In genomic region chr2:118257094-118257493, GRCm38 (mm10) we compare ENCODE assay signal across 7 mouse cellular contexts. TPM values are rescaled to one million over a fixed set of nuclear protein-coding genes. Genes with fewer than 3 reads are reported as not detected.
A peak's percentile ranks its signal among the peaks of the same experiment; 100 is the strongest.
DNase-seq lines count a peak whose midpoint lies in the region; ATAC-seq and TF ChIP-seq lines count a peak whose summit lies in the region.

No protein-coding gene starts in this region.

- no peaks in the 10 kb centered on the region for H3K27me3 ChIP-seq in lung, postnatal 0 days (replicated peaks; ENCODE audit: insufficient read depth, low read length)
- H3K27me3 ChIP-seq in forebrain, embryonic 13.5 days = no peaks in the 10 kb centered on the region
- peaks cover 14% of the 10 kb centered on the region; the same call in 1 of the 2 replicates for H3K27me3 ChIP-seq in limb, embryonic 13.5 days
- H3K27me3 ChIP-seq in small intestine, adult 2 months (ENCODE audit: control insufficient read depth, insufficient read depth, low read length) = no peaks in the 10 kb centered on the region

- H3K4me1 ChIP-seq in lung, postnatal 0 days (ENCODE audit: insufficient read depth, low read depth, low read length) = no peaks in the 10 kb centered on the region
- 0 out of 2 replicates have a peak, but pooled peaks cover 6% of the 10 kb centered on the region for H3K4me1 ChIP-seq in forebrain, embryonic 13.5 days
- peaks cover 8% of the 10 kb centered on the region; the same call in 1 of the 2 replicates for H3K4me1 ChIP-seq in limb, embryonic 13.5 days
- 0 out of 2 replicates have a peak, but pooled peaks cover 2% of the 10 kb centered on the region for H3K4me1 ChIP-seq in small intestine, adult 2 months (ENCODE audit: control insufficient read depth, insufficient read depth, insufficient read length, low read length)

- H3K9ac ChIP-seq in lung, postnatal 0 days (replicated peaks; ENCODE audit: low read depth) = no peak overlapping the region
- H3K9ac ChIP-seq in forebrain, embryonic 13.5 days = no peak overlapping the region
- no peak overlapping the region for H3K9ac ChIP-seq in limb, embryonic 13.5 days

- no peak overlapping the region for H3K27ac ChIP-seq in lung, postnatal 0 days (ENCODE audit: low read length)
- H3K27ac ChIP-seq in forebrain, embryonic 13.5 days = no peak overlapping the region
- no peak overlapping the region for H3K27ac ChIP-seq in limb, embryonic 13.5 days
- no peak overlapping the region for H3K27ac ChIP-seq in small intestine, adult 2 months (ENCODE audit: insufficient read depth, low read depth, low read length)

- H3K9me3 ChIP-seq in lung, postnatal 0 days (ENCODE audit: low read length) = no peaks in the 10 kb centered on the region
- no peaks in the 10 kb centered on the region for H3K9me3 ChIP-seq in forebrain, embryonic 13.5 days (replicated peaks)
- H3K9me3 ChIP-seq in limb, embryonic 13.5 days = no peaks in the 10 kb centered on the region

- no peak overlapping the region for H3K4me3 ChIP-seq in lung, postnatal 0 days (ENCODE audit: low read depth, low read length)
- H3K4me3 ChIP-seq in forebrain, embryonic 13.5 days = peak overlapping the region; percentile 42; the same call in 1 of the 2 replicates
- peak overlapping the region; percentile 47 for H3K4me3 ChIP-seq in limb, embryonic 13.5 days
- peak overlapping the region; percentile 68; the same call in 1 of the 2 replicates for H3K4me3 ChIP-seq in small intestine, adult 2 months (ENCODE audit: low read depth, low read length)

- no peak for TF ChIP-seq POLR2A in small intestine, adult 2 months (IDR thresholded peaks at IDR 0.05; ENCODE audit: low read depth, low read length)

- H3K4me2 ChIP-seq in lung, postnatal 0 days (replicated peaks; ENCODE audit: low read depth, low read length) = peak overlapping the region; percentile 66
- H3K4me2 ChIP-seq in forebrain, embryonic 13.5 days = peak overlapping the region; percentile 68
- H3K4me2 ChIP-seq in limb, embryonic 13.5 days (replicated peaks) = peak overlapping the region; percentile 72

- ATAC-seq in lung, postnatal 0 days = no peak
- ATAC-seq in forebrain, embryonic 13.5 days = no peak
- ATAC-seq in limb, embryonic 13.5 days (ENCODE audit: low FRiP score, low read depth) = no peak

- DNase-seq in lung, postnatal 0 days (ENCODE audit: low spot score) = no peak
- no peak for DNase-seq in lung, postnatal 10 days
- DNase-seq in layer of hippocampus, adult 8-10 months (ENCODE audit: low spot score in 2 of 2) = no peak
- DNase-seq in right cerebral cortex, adult 18-20 months = no peak

- no peak for TF ChIP-seq CTCF in lung, postnatal 0 days (IDR thresholded peaks at IDR 0.05)
- TF ChIP-seq CTCF in small intestine, adult 2 months (IDR thresholded peaks at IDR 0.05; ENCODE audit: extremely low read depth, insufficient read length, insufficient replicate concordance, low read depth, low read length) = no peak

- no peak for TF ChIP-seq EP300 in lung, postnatal 0 days (IDR thresholded peaks at IDR 0.05)

- 57% methylated on average over 8 of the region's 8 CpGs for WGBS in lung, postnatal 0 days
- 78% methylated on average over 8 of the region's 8 CpGs for WGBS in forebrain, embryonic 13.5 days
- WGBS in limb, embryonic 13.5 days = 73% methylated on average over 8 of the region's 8 CpGs
- WGBS in small intestine, adult 2 months = 67% methylated on average over 8 of the region's 8 CpGs

- no peaks in the 10 kb centered on the region for H3K36me3 ChIP-seq in lung, postnatal 0 days (ENCODE audit: insufficient read depth, low read length)
- no peaks in the 10 kb centered on the region for H3K36me3 ChIP-seq in forebrain, embryonic 13.5 days (ENCODE audit: poor library complexity, severe bottlenecking)
- no peaks in the 10 kb centered on the region for H3K36me3 ChIP-seq in limb, embryonic 13.5 days
- H3K36me3 ChIP-seq in small intestine, adult 2 months (ENCODE audit: control insufficient read depth, insufficient read depth, low read length) = no peaks in the 10 kb centered on the region

RNA-seq across cellular contexts. Expression of gene Fsip1, which starts 0.3 kb away (rescaled TPM):
- polyA plus RNA-seq in lung, postnatal 0 days (2015; fragmentation: Nextera tagmentation; extraction: Ambion mirVana) = 2.3 and 3.1 TPM in 2 replicates
- polyA plus RNA-seq in forebrain, embryonic 13.5 days (2015; fragmentation: Nextera tagmentation; extraction: Ambion mirVana) = 3.6 and 3.7 TPM in 2 replicates
- polyA plus RNA-seq in limb, embryonic 13.5 days (2015; fragmentation: Nextera tagmentation; extraction: Ambion mirVana) = 0.48 and 0.75 TPM in 2 replicates
- 0.05 TPM in 1 of 2 replicates, not detected in the other for polyA plus RNA-seq in small intestine, adult 2 months (2012; rRNA removed)
- 1 to 10 TPM in 3 of 4 experiments, under 1 TPM in 1; 0.72 to 1.7 (median 1.3) TPM for total RNA-seq in layer of hippocampus, adult 8-10 months (2022)
